20 mouse cellular contexts compared by ENCODE assay signal in the genomic region with DNA sequence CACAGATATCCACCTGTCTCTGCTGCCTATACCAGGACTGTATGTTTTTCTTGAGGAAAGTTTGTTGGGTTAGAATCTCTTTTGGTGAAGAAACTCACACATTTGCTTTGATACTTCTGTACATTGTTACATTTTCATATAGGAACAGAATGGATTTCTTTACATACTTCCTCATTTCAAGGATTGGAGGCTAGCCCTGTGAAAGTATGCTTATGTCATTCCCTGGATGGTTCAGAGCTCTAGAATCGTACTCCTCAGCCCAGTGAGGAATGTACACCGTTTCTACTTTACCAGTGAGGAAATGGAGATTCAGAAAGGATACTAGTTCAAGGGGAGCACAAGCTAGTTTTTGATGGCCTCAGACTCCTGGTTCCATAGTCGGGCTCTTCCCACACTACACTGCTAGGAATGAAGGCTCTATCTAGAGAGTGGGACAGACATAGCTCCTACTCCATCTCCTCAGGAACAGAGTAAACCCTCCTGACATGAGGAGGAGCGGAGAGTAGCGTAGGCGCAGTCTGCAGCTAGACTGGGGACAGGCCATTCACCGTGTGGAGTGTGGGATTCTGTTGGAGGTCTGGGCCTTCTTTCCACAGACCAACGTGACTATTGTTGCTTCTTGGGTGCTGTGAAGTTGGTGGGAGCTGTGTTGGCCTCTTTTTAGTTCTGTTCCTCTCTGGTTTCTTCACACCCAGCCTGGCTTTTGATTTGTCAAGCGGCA. TPM values are rescaled to one million over a fixed set of nuclear protein-coding genes. Genes with fewer than 3 reads are reported as not detected.
DNase-seq lines count a peak whose midpoint lies in the region; ATAC-seq and TF ChIP-seq lines count a peak whose summit lies in the region.
"Had no signal": no experiment of that assay in that cellular context is flagged by ENCODE, and none has a peak within 500 bp of the region (broad histone marks: within the 10 kb centered on the region; RNA-seq: fewer than 3 reads in every experiment).

No protein-coding gene starts in this region.

- H3K27ac ChIP-seq in hindbrain, embryonic 15.5 days (replicated peaks), result no peak overlapping the region
- H3K27ac ChIP-seq in hindbrain, embryonic 12.5 days, result no peak overlapping the region
- H3K27ac ChIP-seq: embryonic facial prominence, embryonic 15.5 days; gastrocnemius, adult 2 months; heart, embryonic 13.5 days; hindbrain, postnatal 0 days had no signal

- no peak for TF ChIP-seq CTCF in G1E (IDR thresholded peaks at IDR 0.05; ENCODE audit: low read depth, low read length)

- peak; percentile 30; the same call in 1 of the 2 replicates for ATAC-seq in hindbrain, embryonic 15.5 days (ENCODE audit: low FRiP score, low read depth)
- no peak for ATAC-seq in hindbrain, embryonic 12.5 days (ENCODE audit: low FRiP score)
- ATAC-seq in G1E (ENCODE audit: extremely low read depth, insufficient number of reproducible peaks, low FRiP score, poor library complexity, severe bottlenecking), result peak; percentile 54
- ATAC-seq: forebrain, embryonic 16.5 days; hindbrain, postnatal 0 days had no signal

- no peak overlapping the region for H3K9ac ChIP-seq in hindbrain, embryonic 15.5 days
- H3K9ac ChIP-seq in hindbrain, embryonic 12.5 days, result no peak overlapping the region
- H3K9ac ChIP-seq: embryonic facial prominence, embryonic 15.5 days; heart, embryonic 13.5 days had no signal

- WGBS in hindbrain, embryonic 15.5 days, result 96% methylated on average over 9 of the region's 9 CpGs
- WGBS in hindbrain, embryonic 12.5 days, result 93% methylated on average over 9 of the region's 9 CpGs

- peaks cover 9% of the 10 kb centered on the region for H3K36me3 ChIP-seq in hindbrain, embryonic 15.5 days
- H3K36me3 ChIP-seq in hindbrain, embryonic 12.5 days, result peaks cover 17% of the 10 kb centered on the region
- peaks cover 77% of the 10 kb centered on the region for H3K36me3 ChIP-seq in G1E (replicated peaks)
- peaks cover 33% of the 10 kb centered on the region for H3K36me3 ChIP-seq in megakaryocyte, embryonic 14.5 days (replicated peaks; ENCODE audit: low read length)

- H3K4me2 ChIP-seq in hindbrain, embryonic 15.5 days, result no peak overlapping the region
- H3K4me2 ChIP-seq in hindbrain, embryonic 12.5 days (replicated peaks), result no peak overlapping the region
- H3K4me2 ChIP-seq: embryonic facial prominence, embryonic 15.5 days; heart, embryonic 13.5 days had no signal

- H3K9me3 ChIP-seq in hindbrain, embryonic 15.5 days, result no peaks in the 10 kb centered on the region
- H3K9me3 ChIP-seq in hindbrain, embryonic 12.5 days (replicated peaks), result no peaks in the 10 kb centered on the region
- H3K9me3 ChIP-seq in G1E (replicated peaks), result no peaks in the 10 kb centered on the region
- H3K9me3 ChIP-seq in megakaryocyte, embryonic 14.5 days, result 0 out of 2 replicates have a peak, but pooled peaks cover 4% of the 10 kb centered on the region
- H3K9me3 ChIP-seq: embryonic facial prominence, embryonic 15.5 days; heart, embryonic 13.5 days had no signal

- H3K4me1 ChIP-seq in hindbrain, embryonic 15.5 days (replicated peaks), result no peaks in the 10 kb centered on the region
- no peaks in the 10 kb centered on the region for H3K4me1 ChIP-seq in hindbrain, embryonic 12.5 days
- peaks cover 30% of the 10 kb centered on the region for H3K4me1 ChIP-seq in G1E (ENCODE audit: insufficient read depth, low read depth, low read length)
- H3K4me1 ChIP-seq in megakaryocyte, embryonic 14.5 days, result peaks cover 25% of the 10 kb centered on the region
- H3K4me1 ChIP-seq: embryonic facial prominence, embryonic 15.5 days; heart, embryonic 13.5 days had no signal

- H3K4me3 ChIP-seq in hindbrain, embryonic 15.5 days, result no peak overlapping the region
- H3K4me3 ChIP-seq in hindbrain, embryonic 12.5 days, result no peak overlapping the region
- no peak overlapping the region for H3K4me3 ChIP-seq in G1E (ENCODE audit: low read depth, low read length)
- peak overlapping the region; percentile 17 for H3K4me3 ChIP-seq in megakaryocyte, embryonic 14.5 days (replicated peaks)
- H3K4me3 ChIP-seq: embryonic facial prominence, embryonic 15.5 days; gastrocnemius, adult 2 months; heart, embryonic 13.5 days had no signal

- H3K27me3 ChIP-seq in hindbrain, embryonic 15.5 days, result no peaks in the 10 kb centered on the region
- H3K27me3 ChIP-seq in hindbrain, embryonic 12.5 days, result no peaks in the 10 kb centered on the region
- no peaks in the 10 kb centered on the region for H3K27me3 ChIP-seq in G1E (ENCODE audit: insufficient read depth, low read length)
- no peaks in the 10 kb centered on the region for H3K27me3 ChIP-seq in megakaryocyte, embryonic 14.5 days (replicated peaks)
- H3K27me3 ChIP-seq: embryonic facial prominence, embryonic 15.5 days; heart, embryonic 13.5 days had no signal

- peak; percentile 19 for DNase-seq in G1E (ENCODE audit: low spot score)
- DNase-seq in brain, adult 2 months (ENCODE audit: low read depth, low spot score), result peak; percentile 35
- no peak for DNase-seq in adrenal gland, adult (ENCODE audit: inconsistent age in 2 of 2, low spot score in 1 of 2)
- DNase-seq in cerebellum, postnatal 4 days (ENCODE audit: low spot score in 2 of 2), result no peak
- DNase-seq: adrenal gland, adult 8-10 months; cerebellum, adult 18-20 months; cerebellum, adult 9-11 months; cerebellum, postnatal 36 days; embryo, embryonic 11 days; gastrocnemius, adult 2 months; gastrocnemius, postnatal 25 days; heart, adult 11 months; heart, postnatal 36 days had no signal

RNA-seq across cellular contexts. Expression of a gene that starts 10.4 kb away (rescaled TPM):
- polyA plus RNA-seq in hindbrain, embryonic 15.5 days (2015; fragmentation: Nextera tagmentation; extraction: Ambion mirVana), result 43.8 and 50.9 TPM in 2 replicates
- polyA plus RNA-seq in hindbrain, embryonic 12.5 days (2016; fragmentation: Nextera tagmentation; extraction: Ambion mirVana), result 39.5 and 39.9 TPM in 2 replicates
- total RNA-seq in G1E (2014; fragmentation: Nextera tagmentation), result 30.3 and 39.4 TPM in 2 replicates
- total RNA-seq in G1E (2017), result 27.9 and 31.2 TPM in 2 replicates
- 60.1 and 71.1 TPM in 2 replicates for polyA plus RNA-seq in G1E (2012)
- polyA plus RNA-seq in megakaryocyte, embryonic 14.5 days (2012; ENCODE audit: insufficient read depth, low replicate concordance), result 40.4 and 184 TPM in 2 replicates

RNA-seq across cellular contexts. Expression of a gene that starts 13.7 kb away (rescaled TPM):
- polyA plus RNA-seq in hindbrain, embryonic 15.5 days (2015; fragmentation: Nextera tagmentation; extraction: Ambion mirVana), result 84.5 and 100 TPM in 2 replicates
- polyA plus RNA-seq in hindbrain, embryonic 12.5 days (2016; fragmentation: Nextera tagmentation; extraction: Ambion mirVana), result 106 and 110 TPM in 2 replicates
- total RNA-seq in G1E (2014; fragmentation: Nextera tagmentation), result 78.9 and 82.2 TPM in 2 replicates
- 82.0 and 91.0 TPM in 2 replicates for total RNA-seq in G1E (2017)
- 4.4 and 6.9 TPM in 2 replicates for polyA plus RNA-seq in G1E (2012)
- polyA plus RNA-seq in megakaryocyte, embryonic 14.5 days (2012; ENCODE audit: insufficient read depth, low replicate concordance), result 2.2 and 7.0 TPM in 2 replicates

RNA-seq across cellular contexts. Expression of a gene that starts 36.7 kb away (rescaled TPM):
- polyA plus RNA-seq in hindbrain, embryonic 15.5 days (2015; fragmentation: Nextera tagmentation; extraction: Ambion mirVana), result 146 and 148 TPM in 2 replicates
- 193 and 194 TPM in 2 replicates for polyA plus RNA-seq in hindbrain, embryonic 12.5 days (2016; fragmentation: Nextera tagmentation; extraction: Ambion mirVana)
- 291 and 319 TPM in 2 replicates for total RNA-seq in G1E (2014; fragmentation: Nextera tagmentation)
- total RNA-seq in G1E (2017), result 414 and 485 TPM in 2 replicates
- 129 and 148 TPM in 2 replicates for polyA plus RNA-seq in G1E (2012)
- 4.6 and 45.2 TPM in 2 replicates for polyA plus RNA-seq in megakaryocyte, embryonic 14.5 days (2012; ENCODE audit: insufficient read depth, low replicate concordance)

RNA-seq across cellular contexts. Expression of a gene that starts 38.7 kb away (rescaled TPM):
- polyA plus RNA-seq in hindbrain, embryonic 15.5 days (2015; fragmentation: Nextera tagmentation; extraction: Ambion mirVana), result 9.8 and 9.9 TPM in 2 replicates
- 15.0 and 15.8 TPM in 2 replicates for polyA plus RNA-seq in hindbrain, embryonic 12.5 days (2016; fragmentation: Nextera tagmentation; extraction: Ambion mirVana)
- 21.4 and 43.3 TPM in 2 replicates for total RNA-seq in G1E (2014; fragmentation: Nextera tagmentation)
- 32.0 and 41.4 TPM in 2 replicates for total RNA-seq in G1E (2017)
- polyA plus RNA-seq in G1E (2012), result 1.6 and 3.4 TPM in 2 replicates
- 0.46 TPM in 1 of 2 replicates, not detected in the other for polyA plus RNA-seq in megakaryocyte, embryonic 14.5 days (2012; ENCODE audit: insufficient read depth, low replicate concordance)

RNA-seq across cellular contexts. Expression of a gene that starts 59.7 kb away (rescaled TPM):
- polyA plus RNA-seq in hindbrain, embryonic 15.5 days (2015; fragmentation: Nextera tagmentation; extraction: Ambion mirVana), result 16.9 and 17.1 TPM in 2 replicates
- 16.8 and 17.0 TPM in 2 replicates for polyA plus RNA-seq in hindbrain, embryonic 12.5 days (2016; fragmentation: Nextera tagmentation; extraction: Ambion mirVana)
- total RNA-seq in G1E (2014; fragmentation: Nextera tagmentation) (15.0 and 21.4 TPM in 2 replicates), G1E (2017) (11.8 and 14.7 TPM in 2 replicates)
- 2.3 and 3.4 TPM in 2 replicates for polyA plus RNA-seq in G1E (2012)
- polyA plus RNA-seq in megakaryocyte, embryonic 14.5 days (2012; ENCODE audit: insufficient read depth, low replicate concordance), result 0.55 TPM in 1 of 2 replicates, not detected in the other

Comparison
In these comparisons a context has a peak if more than half of its experiments do, and no peak if none do; other contexts are left out.
1. DNase-seq: peak in G1E (single experiment) and brain, adult 2 months (single experiment); none in adrenal gland, adult (0 of 2) and cerebellum, postnatal 4 days (0 of 2).
2. RNA of a gene that starts 13.7 kb away (polyA plus RNA-seq): 106 to 110 TPM in hindbrain, embryonic 12.5 days and 84.5 to 100 TPM in hindbrain, embryonic 15.5 days; 2.2 to 7.0 TPM in megakaryocyte, embryonic 14.5 days and 4.4 to 6.9 TPM in G1E; every median in the first group is over 10 times any median in the second.